Mouse (Mus musculus): ENCODE measurements around the gene Fastk.
A peak's percentile ranks its signal among the peaks of the same experiment; 100 is the strongest.

Fastk gene

GRCm38 (mm10) chr5:24444746-24445427 is at the start of gene Fastk:
Gene Fastk, minus strand, starts transcription at chr5:24445287.
- DNase-seq, result peak; percentile 92

GRCm38 (mm10) chr5:24492546-24493285 is 47.6 kb upstream of the Fastk start:
- no peak for DNase-seq

GRCm38 (mm10) chr5:24490413-24490920 is 45.4 kb upstream of the Fastk start:
- DNase-seq, result no peak

GRCm38 (mm10) chr5:24486738-24487137 is 41.7 kb upstream of the Fastk start:
- no peak for DNase-seq

GRCm38 (mm10) chr5:24486097-24486496 is 41.0 kb upstream of the Fastk start:
- peak; percentile 87 for DNase-seq

GRCm38 (mm10) chr5:24484963-24485362 is 39.9 kb upstream of the Fastk start:
- DNase-seq, result no peak

- peak; percentile 68 for DNase-seq
Measured at GRCm38 (mm10) chr5:24483326-24483725, 38.2 kb upstream of the Fastk start.

GRCm38 (mm10) chr5:24482247-24483079 is 37.4 kb upstream of the Fastk start:
- DNase-seq, result no peak

- peak; percentile 66 for DNase-seq
Measured at GRCm38 (mm10) chr5:24481647-24482046, 36.6 kb upstream of the Fastk start.

- no peak for DNase-seq
Measured at GRCm38 (mm10) chr5:24477909-24478308, 32.8 kb upstream of the Fastk start.

GRCm38 (mm10) chr5:24475476-24476241 is 30.6 kb upstream of the Fastk start:
- DNase-seq, result no peak

- no peak for DNase-seq
Measured at GRCm38 (mm10) chr5:24474723-24475261, 29.7 kb upstream of the Fastk start.

GRCm38 (mm10) chr5:24474025-24474722 is 29.1 kb upstream of the Fastk start:
- DNase-seq, result no peak

GRCm38 (mm10) chr5:24472884-24473619 is 28.0 kb upstream of the Fastk start:
- DNase-seq, result no peak

- peak; percentile 82 for DNase-seq
Measured at GRCm38 (mm10) chr5:24470600-24470999, 25.5 kb upstream of the Fastk start.

GRCm38 (mm10) chr5:24466762-24467161 is 21.7 kb upstream of the Fastk start:
- DNase-seq, result no peak

GRCm38 (mm10) chr5:24455613-24456012 is 10.5 kb upstream of the Fastk start:
- no peak for DNase-seq

- no peak for DNase-seq
Measured at GRCm38 (mm10) chr5:24455076-24455475, 10.0 kb upstream of the Fastk start.

- no peak for DNase-seq
Measured at GRCm38 (mm10) chr5:24453985-24454303, 8.9 kb upstream of the Fastk start.

GRCm38 (mm10) chr5:24453283-24453984 is 8.3 kb upstream of the Fastk start:
- peak; percentile 84 for DNase-seq
